Mouse (Mus musculus) lung, adult 2 months (tissue): Measurements from ENCODE around the gene Avpr2.

Experiments used
- CTCF ChIP-seq: fragments of 200-500 bp; IDR thresholded peaks from 2 replicates; pipeline ENCODE4 v1.5.1; 2011; ENCODE audit warnings: mild to moderate bottlenecking, low read length, control low read depth; ENCODE audit not compliant: insufficient read depth
- POLR2A ChIP-seq: fragments of 200-500 bp; IDR thresholded peaks from 2 replicates; pipeline ENCODE4 v1.6.1; 2011; ENCODE audit warnings: low read depth, mild to moderate bottlenecking, control low read depth, low read length, borderline replicate concordance; ENCODE audit errors: extremely low read depth

- TF ChIP-seq CTCF (no peak), POLR2A (no peak)
These were observed 25.0 kb downstream of the Avpr2 start for GRCm38 (mm10) chrX:73916945-73917344.
